Mouse (Mus musculus): ENCODE measurements around the gene Cldn3. TPM values are rescaled to one million over a fixed set of nuclear protein-coding genes. Genes with fewer than 3 reads are reported as not detected.

The Cldn3 gene
- polyA plus RNA-seq, 1 experiment from 2014 or later: 12.3 TPM

GRCm38 (mm10) chr5:135010320-135010709 lies 24.3 kb downstream of the Cldn3 start:
- no peaks in the 10 kb centered on the region for H3K9me3 ChIP-seq
- no peak for ATAC-seq (replicated peaks)
- peak overlapping the region; percentile 63 for H3K4me2 ChIP-seq (replicated peaks)
- 59% methylated on average over 7 of the region's 7 CpGs for WGBS
- peak overlapping the region; percentile 98 for H3K27ac ChIP-seq (replicated peaks)
- H3K4me3 ChIP-seq: peak overlapping the region; percentile 74
- no peaks in the 10 kb centered on the region; the same call in 1 of the 2 replicates for H3K27me3 ChIP-seq
- H3K4me1 ChIP-seq: peaks cover 22% of the 10 kb centered on the region
- H3K36me3 ChIP-seq: no peaks in the 10 kb centered on the region
- peak overlapping the region; percentile 49 for H3K9ac ChIP-seq (replicated peaks)

GRCm38 (mm10) chr5:135010841-135011743 lies 25.1 kb downstream of the Cldn3 start:
- Histone ChIP-seq H3K4me3 (no peak overlapping the region), H3K4me1 (peaks cover 22% of the 10 kb centered on the region), H3K4me2 (replicated peaks) (no peak overlapping the region), H3K27me3 (no peaks in the 10 kb centered on the region; the same call in 1 of the 2 replicates), H3K9me3 (no peaks in the 10 kb centered on the region), H3K27ac (replicated peaks) (no peak overlapping the region), H3K36me3 (no peaks in the 10 kb centered on the region), H3K9ac (replicated peaks) (no peak overlapping the region)
- WGBS: 81% methylated on average over 25 of the region's 25 CpGs
- no peak for ATAC-seq (replicated peaks)

GRCm38 (mm10) chr5:135011809-135012613 lies 26.0 kb downstream of the Cldn3 start:
- Histone ChIP-seq H3K4me1 (peaks cover 22% of the 10 kb centered on the region), H3K4me2 (replicated peaks) (no peak overlapping the region), H3K9me3 (no peaks in the 10 kb centered on the region), H3K27me3 (no peaks in the 10 kb centered on the region; the same call in 1 of the 2 replicates), H3K27ac (replicated peaks) (no peak overlapping the region), H3K9ac (replicated peaks) (no peak overlapping the region), H3K36me3 (no peaks in the 10 kb centered on the region), H3K4me3 (no peak overlapping the region; the same call in 1 of the 2 replicates)
- WGBS: 35% methylated on average over 26 of the region's 26 CpGs
- no peak for ATAC-seq (replicated peaks)

GRCm38 (mm10) chr5:135012671-135013441 lies 26.8 kb downstream of the Cldn3 start:
- Histone ChIP-seq H3K27ac (replicated peaks) (no peak overlapping the region), H3K4me1 (peaks cover 22% of the 10 kb centered on the region), H3K36me3 (no peaks in the 10 kb centered on the region), H3K9me3 (no peaks in the 10 kb centered on the region), H3K27me3 (no peaks in the 10 kb centered on the region; the same call in 1 of the 2 replicates), H3K4me2 (replicated peaks) (no peak overlapping the region), H3K9ac (replicated peaks) (no peak overlapping the region), H3K4me3 (no peak overlapping the region)
- ATAC-seq (replicated peaks): no peak
- WGBS: 4% methylated on average over 16 of the region's 16 CpGs

- 0 out of 2 replicates have a peak, but pooled peaks have one; percentile 26 for ATAC-seq (replicated peaks)
- no peaks in the 10 kb centered on the region for H3K36me3 ChIP-seq
- no peak overlapping the region for H3K27ac ChIP-seq (replicated peaks)
- no peak overlapping the region for H3K4me2 ChIP-seq (replicated peaks)
- no peaks in the 10 kb centered on the region for H3K9me3 ChIP-seq
- no peak overlapping the region for H3K4me3 ChIP-seq
- H3K27me3 ChIP-seq: no peaks in the 10 kb centered on the region; the same call in 1 of the 2 replicates
- H3K4me1 ChIP-seq: peaks cover 13% of the 10 kb centered on the region
- WGBS: 14% methylated on average over 7 of the region's 7 CpGs
- no peak overlapping the region for H3K9ac ChIP-seq (replicated peaks)
These were observed 29.5 kb downstream of the Cldn3 start for GRCm38 (mm10) chr5:135015497-135015896.

- no peak overlapping the region for H3K4me2 ChIP-seq (replicated peaks)
- H3K9me3 ChIP-seq: no peaks in the 10 kb centered on the region
- no peak overlapping the region for H3K9ac ChIP-seq (replicated peaks)
- 65% methylated on average over 4 of the region's 4 CpGs for WGBS
- H3K27ac ChIP-seq (replicated peaks): no peak overlapping the region
- no peak for ATAC-seq (replicated peaks)
- no peaks in the 10 kb centered on the region; the same call in 1 of the 2 replicates for H3K27me3 ChIP-seq
- peaks cover 5% of the 10 kb centered on the region; the same call in 1 of the 2 replicates for H3K4me1 ChIP-seq
- H3K4me3 ChIP-seq: no peak overlapping the region
- H3K36me3 ChIP-seq: no peaks in the 10 kb centered on the region
These were observed 30.3 kb downstream of the Cldn3 start for GRCm38 (mm10) chr5:135016224-135016759.

GRCm38 (mm10) chr5:135021814-135022213 lies 35.8 kb downstream of the Cldn3 start:
- no peak overlapping the region for H3K9ac ChIP-seq (replicated peaks)
- 32% methylated on average over 6 of the region's 6 CpGs for WGBS
- H3K4me1 ChIP-seq: peaks cover 23% of the 10 kb centered on the region
- no peak for ATAC-seq (replicated peaks)
- no peaks in the 10 kb centered on the region for H3K9me3 ChIP-seq
- no peak overlapping the region for H3K4me2 ChIP-seq (replicated peaks)
- no peak overlapping the region; the same call in 1 of the 2 replicates for H3K27ac ChIP-seq (replicated peaks)
- H3K27me3 ChIP-seq: no peaks in the 10 kb centered on the region
- no peaks in the 10 kb centered on the region for H3K36me3 ChIP-seq
- H3K4me3 ChIP-seq: no peak overlapping the region

GRCm38 (mm10) chr5:135023344-135024173 lies 37.5 kb downstream of the Cldn3 start, which contains the start of gene Stx1a:
Gene Stx1a, plus strand, starts transcription at chr5:135023482.
- Histone ChIP-seq H3K9me3 (no peaks in the 10 kb centered on the region), H3K27me3 (no peaks in the 10 kb centered on the region), H3K36me3 (no peaks in the 10 kb centered on the region), H3K4me2 (replicated peaks) (peak within 1 kb of the TSS; percentile 98), H3K4me3 (peak within 1 kb of the TSS; percentile 85), H3K9ac (replicated peaks) (peak within 1 kb of the TSS; percentile 84), H3K4me1 (peaks cover 23% of the 10 kb centered on the region), H3K27ac (replicated peaks) (0 out of 2 replicates have a peak within 1 kb of the TSS, but pooled peaks have one; percentile 23)
- ATAC-seq (replicated peaks): peak; percentile 93
- WGBS: under 1% methylated on average over 60 of the region's 61 CpGs

- Histone ChIP-seq H3K27ac (replicated peaks) (no peak overlapping the region), H3K9me3 (no peaks in the 10 kb centered on the region), H3K4me1 (peaks cover 33% of the 10 kb centered on the region), H3K27me3 (no peaks in the 10 kb centered on the region), H3K4me2 (replicated peaks) (peak overlapping the region; percentile 98), H3K4me3 (peak overlapping the region; percentile 85; the same call in 1 of the 2 replicates), H3K36me3 (no peaks in the 10 kb centered on the region), H3K9ac (replicated peaks) (no peak overlapping the region)
- no peak for ATAC-seq (replicated peaks)
- WGBS: 75% methylated on average over 11 of the region's 11 CpGs
These were observed 38.7 kb downstream of the Cldn3 start for GRCm38 (mm10) chr5:135024665-135025224.

GRCm38 (mm10) chr5:135025899-135026298 lies 39.9 kb downstream of the Cldn3 start:
- 34% methylated on average over 7 of the region's 7 CpGs for WGBS
- Histone ChIP-seq H3K4me1 (peaks cover 33% of the 10 kb centered on the region), H3K9me3 (no peaks in the 10 kb centered on the region), H3K27ac (replicated peaks) (no peak overlapping the region), H3K9ac (replicated peaks) (no peak overlapping the region), H3K4me3 (no peak overlapping the region), H3K36me3 (no peaks in the 10 kb centered on the region), H3K4me2 (replicated peaks) (no peak overlapping the region), H3K27me3 (no peaks in the 10 kb centered on the region)
- ATAC-seq (replicated peaks): no peak
